Mouse (Mus musculus) liver, embryonic 11.5 days (tissue): ENCODE measurements around the gene Msln. TPM values are rescaled to one million over a fixed set of nuclear protein-coding genes. Genes with fewer than 3 reads are reported as not detected.

Experiments
- ATAC-seq: fragments of 200-750 bp; cut with Nextera tagmentation; replicated peaks from 2 replicates; pipeline ENCODE4 v1.8.0; 2017; ENCODE audit warnings: moderate number of reproducible peaks, mild to moderate bottlenecking, moderate TSS enrichment, moderate library complexity; ENCODE audit not compliant: low FRiP score
- DNase-seq: peaks from one replicate; pipeline ENCODE4 v3.0.0-alpha.2; 2017; ENCODE audit warnings: low spot score
- H3K27ac ChIP-seq: fragments of 300-500 bp; sonication (generic); 2 replicates; pipeline ENCODE4 v1.5.1; 2014; ENCODE audit warnings: mild to moderate bottlenecking, low read depth, low read length, control low read depth
- H3K27me3 ChIP-seq: fragments of 300-500 bp; sonication (generic); replicated peaks from 2 replicates; pipeline ENCODE4 v1.6.1; 2014; ENCODE audit warnings: low read length, mixed read lengths; ENCODE audit not compliant: control insufficient read depth, insufficient read depth
- H3K36me3 ChIP-seq: fragments of 300-500 bp; sonication (generic); 2 replicates; pipeline ENCODE4 v1.6.1; 2014; ENCODE audit warnings: mild to moderate bottlenecking, low read length, moderate library complexity, mixed read lengths; ENCODE audit not compliant: control insufficient read depth, insufficient read depth
- H3K4me1 ChIP-seq: fragments of 300-500 bp; sonication (generic); replicated peaks from 2 replicates; pipeline ENCODE4 v1.6.1; 2014; ENCODE audit warnings: low read length, mixed read lengths; ENCODE audit not compliant: control insufficient read depth, insufficient read depth
- H3K4me2 ChIP-seq: fragments of 300-500 bp; sonication (generic); 2 replicates; pipeline ENCODE4 v1.6.1; 2014; ENCODE audit warnings: mild to moderate bottlenecking, control low read depth, moderate library complexity
- H3K4me3 ChIP-seq: fragments of 300-500 bp; sonication (generic); 2 replicates; pipeline ENCODE4 v1.5.1; 2014; ENCODE audit warnings: low read depth, low read length, control low read depth
- H3K9ac ChIP-seq: fragments of 300-500 bp; sonication (generic); 2 replicates; pipeline ENCODE4 v1.6.1; 2014; ENCODE audit warnings: low read depth, low read length, control low read depth
- H3K9me3 ChIP-seq: fragments of 300-500 bp; sonication (generic); 2 replicates; pipeline ENCODE4 v1.6.1; 2016; ENCODE audit warnings: low read length, inconsistent platforms, mixed read lengths; ENCODE audit not compliant: control insufficient read depth
- WGBS: fragments of 180-500 bp; shearing (Covaris S2); extraction: QIAGEN DNeasy Blood & Tissue Kit; methylation state at CpG from one replicate; pipeline ENCODE4 v1.1.7; 2014; 5-methylcytosine and 5-hydroxymethylcytosine counted together
- microRNA-seq: library from miRNA; unstranded; fragments of <30 nt; microRNA quantifications from one replicate; pipeline ENCODE4, GENCODE M21; 2017; ENCODE audit warnings: borderline number of aligned reads
- polyA plus RNA-seq: library from polyadenylated mRNA; unstranded; fragments of >200 nt; fragmentation: Nextera tagmentation; extraction: Ambion mirVana; gene quantifications from 2 replicates; pipeline ENCODE4 v1.2.1, GENCODE M21; 2014

Msln gene
- polyA plus RNA-seq, 1 experiment from 2014 or later, result 0.55 TPM

- H3K9me3 ChIP-seq, result no peaks in the 10 kb centered on the region
- no peak overlapping the region for H3K27ac ChIP-seq
- no peak overlapping the region for H3K9ac ChIP-seq
- H3K27me3 ChIP-seq, result peaks cover 2% of the 10 kb centered on the region; the same call in 1 of the 2 replicates
- no peak for DNase-seq
- 70% methylated on average over 2 of the region's 2 CpGs for WGBS
- H3K4me2 ChIP-seq, result no peak overlapping the region
- H3K4me3 ChIP-seq, result no peak overlapping the region
- no peaks in the 10 kb centered on the region for H3K36me3 ChIP-seq
- H3K4me1 ChIP-seq, result no peaks in the 10 kb centered on the region
- no peak for ATAC-seq
Observed at GRCm38 (mm10) chr17:25709994-25710393, 44.2 kb downstream of the Msln start.

GRCm38 (mm10) chr17:25700863-25701496, 53.2 kb downstream of the Msln start:
- Histone ChIP-seq H3K4me1 (no peaks in the 10 kb centered on the region), H3K36me3 (no peaks in the 10 kb centered on the region), H3K27ac (no peak overlapping the region), H3K4me3 (no peak overlapping the region), H3K9ac (no peak overlapping the region), H3K4me2 (no peak overlapping the region), H3K27me3 (no peaks in the 10 kb centered on the region), H3K9me3 (no peaks in the 10 kb centered on the region)
- ATAC-seq (no peak), DNase-seq (no peak)
- 54% methylated on average over 9 of the region's 9 CpGs for WGBS

Small RNAs within 50 kb of the gene (microRNA-seq; reads per million reads assigned to microRNA genes)
- gene Gm25083 (not detected), gene Mir6966 (not detected)

Other genes starting within 250 kb of the Msln start
- gene Sox8, start 183.7 kb downstream of the Msln start, polyA plus RNA-seq, result 2.4 and 3.0 TPM in 2 replicates
- gene Lmf1, start 175.3 kb downstream of the Msln start, polyA plus RNA-seq, result 23.8 and 29.1 TPM in 2 replicates
- 0.42 and 1.3 TPM in 2 replicates for gene Gng13, start 37.2 kb downstream of the Msln start, polyA plus RNA-seq
- gene Chtf18, start 27.0 kb downstream of the Msln start, polyA plus RNA-seq, result 32.0 and 35.6 TPM in 2 replicates
- 16.6 and 17.5 TPM in 2 replicates for gene Rpusd1, start 26.7 kb downstream of the Msln start, polyA plus RNA-seq
- not detected in 2 replicates for gene Mslnl, start 18.3 kb downstream of the Msln start, polyA plus RNA-seq
- 28.4 and 29.9 TPM in 2 replicates for gene Narfl, start 19.4 kb upstream of the Msln start, polyA plus RNA-seq
- gene Haghl, start 31.3 kb upstream of the Msln start, polyA plus RNA-seq, result 22.7 and 25.0 TPM in 2 replicates
- gene Ccdc78, start 32.2 kb upstream of the Msln start, polyA plus RNA-seq, result 0.25 and 0.33 TPM in 2 replicates
- gene Fam173a, start 38.5 kb upstream of the Msln start, polyA plus RNA-seq, result 83.7 and 83.8 TPM in 2 replicates
- gene AC134908.4, start 41.3 kb upstream of the Msln start, polyA plus RNA-seq, result not detected in 2 replicates
- 7.6 and 10.8 TPM in 2 replicates for gene Metrn, start 42.8 kb upstream of the Msln start, polyA plus RNA-seq
- gene Fbxl16, start 54.7 kb upstream of the Msln start, polyA plus RNA-seq, result 0.99 and 1.2 TPM in 2 replicates
- 29.8 and 31.9 TPM in 2 replicates for gene Wdr24, start 69.2 kb upstream of the Msln start, polyA plus RNA-seq
- 36.6 and 37.0 TPM in 2 replicates for gene Jmjd8, start 74.5 kb upstream of the Msln start, polyA plus RNA-seq
- 249 and 252 TPM in 2 replicates for gene Stub1, start 79.0 kb upstream of the Msln start, polyA plus RNA-seq
- gene Rhbdl1, start 82.9 kb upstream of the Msln start, polyA plus RNA-seq, result 0.60 and 1.6 TPM in 2 replicates
- gene Gm20683, start 87.4 kb upstream of the Msln start, polyA plus RNA-seq, result 0.78 and 1.1 TPM in 2 replicates
- 9.6 and 12.8 TPM in 2 replicates for gene Rhot2, start 90.5 kb upstream of the Msln start, polyA plus RNA-seq
- 22.2 and 25.7 TPM in 2 replicates for gene Wdr90, start 107.1 kb upstream of the Msln start, polyA plus RNA-seq
- gene Mcrip2, start 114.4 kb upstream of the Msln start, polyA plus RNA-seq, result 96.5 and 110 TPM in 2 replicates
- 70.7 and 74.5 TPM in 2 replicates for gene Mettl26, start 120.7 kb upstream of the Msln start, polyA plus RNA-seq
- 2.1 and 2.4 TPM in 2 replicates for gene Wfikkn1, start 126.5 kb upstream of the Msln start, polyA plus RNA-seq
- 9.9 and 10.7 TPM in 2 replicates for gene Rab40c, start 165.3 kb upstream of the Msln start, polyA plus RNA-seq
- gene Pigq, start 190.6 kb upstream of the Msln start, polyA plus RNA-seq, result 137 and 139 TPM in 2 replicates
- 0.85 and 1.4 TPM in 2 replicates for gene Nhlrc4, start 190.6 kb upstream of the Msln start, polyA plus RNA-seq
- 0.68 and 0.85 TPM in 2 replicates for gene A930017K11Rik, start 198.2 kb upstream of the Msln start, polyA plus RNA-seq
- 23.0 and 27.4 TPM in 2 replicates for gene Capn15, start 231.4 kb upstream of the Msln start, polyA plus RNA-seq